Mouse (Mus musculus) liver, embryonic 14.5 days (tissue): ENCODE measurements at regions not wholly inside any gene's neighbourhood (a gene's known extent, or its start where the extent isn't known, plus 50 kb on each side); places are given as distances from the start of the nearest gene placed in this dataset.

Experiments used
- ATAC-seq: fragments of 200-750 bp; cut with Nextera tagmentation; 2 replicates; pipeline ENCODE4 v1.8.0; 2017; ENCODE audit warnings: moderate number of reproducible peaks, mild to moderate bottlenecking, moderate library complexity; ENCODE audit not compliant: insufficient read depth
- DNase-seq, 3 experiments: peaks; one replicate each; pipeline ENCODE4 v3.0.0-alpha.2; 2012 to 2013; ENCODE audit warnings: low read depth in 3 of 3, low spot score in 3 of 3
- H3K27ac ChIP-seq: fragments of 300-500 bp; sonication (generic); 2 replicates; pipeline ENCODE4 v1.5.1; 2014; ENCODE audit warnings: moderate library complexity, mild to moderate bottlenecking, control low read depth, inconsistent platforms
- H3K27me3 ChIP-seq: fragments of 300-500 bp; sonication (generic); 2 replicates; pipeline ENCODE4 v1.6.1; 2014; ENCODE audit warnings: mild to moderate bottlenecking, low read length, moderate library complexity; ENCODE audit not compliant: control insufficient read depth, insufficient read depth
- H3K36me3 ChIP-seq: fragments of 300-500 bp; sonication (generic); replicated peaks from 2 replicates; pipeline ENCODE4 v1.6.1; 2014; ENCODE audit warnings: low read depth; ENCODE audit not compliant: control insufficient read depth, insufficient read depth
- H3K4me1 ChIP-seq, 2 experiments: fragments of 200-500 bp in 1 of 2; fragments of 300-500 bp in 1 of 2; sonication (generic) in 1 of 2; replicated peaks; 2 replicates each; pipeline ENCODE4 v1.6.1; 2012 to 2014; ENCODE audit warnings: antibody characterized with exemption in 1 of 2, inconsistent platforms in 1 of 2, low read length in 1 of 2; ENCODE audit not compliant: control insufficient read depth in 2 of 2, insufficient read depth in 2 of 2
- H3K4me2 ChIP-seq: fragments of 300-500 bp; sonication (generic); 2 replicates; pipeline ENCODE4 v1.6.1; 2014; ENCODE audit warnings: low read depth, mild to moderate bottlenecking, control low read depth, moderate library complexity
- H3K4me3 ChIP-seq, 2 experiments: fragments of 200-500 bp in 1 of 2; fragments of 300-500 bp in 1 of 2; sonication (generic) in 1 of 2; 2 replicates each; pipeline ENCODE4 v1.5.1; 2012 to 2014; ENCODE audit warnings: low read depth in 2 of 2, low read length in 2 of 2, mild to moderate bottlenecking in 2 of 2, control low read depth in 1 of 2, inconsistent platforms in 1 of 2, moderate library complexity in 1 of 2; ENCODE audit not compliant: insufficient read depth in 1 of 2
- H3K9ac ChIP-seq: fragments of 300-500 bp; sonication (generic); replicated peaks from 2 replicates; pipeline ENCODE4 v1.6.1; 2014; ENCODE audit warnings: mild to moderate bottlenecking, control low read depth, moderate library complexity
- H3K9me3 ChIP-seq: fragments of 300-500 bp; sonication (generic); 2 replicates; pipeline ENCODE4 v1.6.1; 2016; ENCODE audit warnings: low read length, mixed read lengths; ENCODE audit not compliant: control insufficient read depth
- CTCF ChIP-seq: IDR thresholded peaks from 2 replicates; pipeline ENCODE4 v1.5.1; 2016; ENCODE audit warnings: antibody characterized with exemption, low read depth, control low read depth
- EP300 ChIP-seq: IDR thresholded peaks from 2 replicates; pipeline ENCODE4 v1.6.1; 2016; ENCODE audit warnings: antibody characterized with exemption, low read depth
- WGBS: fragments of 180-500 bp; shearing (Covaris S2); extraction: QIAGEN DNeasy Blood & Tissue Kit; methylation state at CpG from one replicate; pipeline ENCODE4 v1.1.7; 2014; ENCODE audit not compliant: insufficient replicate concordance; 5-methylcytosine and 5-hydroxymethylcytosine counted together

DNA sequence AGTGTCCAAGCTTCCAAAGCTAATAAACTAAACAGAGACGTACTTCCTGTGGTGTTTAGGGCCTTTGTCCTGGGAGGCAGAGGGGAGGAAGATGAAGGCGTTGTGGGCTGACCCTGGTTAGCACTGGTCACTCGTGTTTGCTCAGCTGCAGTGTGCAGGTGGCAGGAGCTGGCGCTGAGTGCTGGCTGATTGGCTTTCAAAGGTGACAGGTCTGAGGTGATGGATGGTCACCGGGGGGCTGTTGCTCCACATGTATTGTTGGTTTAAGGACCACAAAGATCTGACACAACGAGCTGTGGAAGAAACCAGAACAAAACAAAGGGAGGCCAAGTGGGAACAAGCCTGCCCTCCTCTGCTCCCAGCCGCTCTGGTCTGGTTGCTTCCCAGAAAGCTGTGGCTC is 320.1 kb downstream of the Rps24 start:
- ATAC-seq (no peak), DNase-seq (no peak)
- H3K4me2 ChIP-seq: no peak overlapping the region
- TF ChIP-seq CTCF: no peak
- no peak for TF ChIP-seq EP300
- 22% methylated on average over 7 of the region's 7 CpGs for WGBS
- H3K4me3 ChIP-seq: no peak overlapping the region
- no peaks in the 10 kb centered on the region for H3K27me3 ChIP-seq
- no peak overlapping the region for H3K27ac ChIP-seq
- no peaks in the 10 kb centered on the region for H3K9me3 ChIP-seq
- no peaks in the 10 kb centered on the region for H3K4me1 ChIP-seq
- H3K9ac ChIP-seq: no peak overlapping the region
- H3K36me3 ChIP-seq: no peaks in the 10 kb centered on the region

DNA sequence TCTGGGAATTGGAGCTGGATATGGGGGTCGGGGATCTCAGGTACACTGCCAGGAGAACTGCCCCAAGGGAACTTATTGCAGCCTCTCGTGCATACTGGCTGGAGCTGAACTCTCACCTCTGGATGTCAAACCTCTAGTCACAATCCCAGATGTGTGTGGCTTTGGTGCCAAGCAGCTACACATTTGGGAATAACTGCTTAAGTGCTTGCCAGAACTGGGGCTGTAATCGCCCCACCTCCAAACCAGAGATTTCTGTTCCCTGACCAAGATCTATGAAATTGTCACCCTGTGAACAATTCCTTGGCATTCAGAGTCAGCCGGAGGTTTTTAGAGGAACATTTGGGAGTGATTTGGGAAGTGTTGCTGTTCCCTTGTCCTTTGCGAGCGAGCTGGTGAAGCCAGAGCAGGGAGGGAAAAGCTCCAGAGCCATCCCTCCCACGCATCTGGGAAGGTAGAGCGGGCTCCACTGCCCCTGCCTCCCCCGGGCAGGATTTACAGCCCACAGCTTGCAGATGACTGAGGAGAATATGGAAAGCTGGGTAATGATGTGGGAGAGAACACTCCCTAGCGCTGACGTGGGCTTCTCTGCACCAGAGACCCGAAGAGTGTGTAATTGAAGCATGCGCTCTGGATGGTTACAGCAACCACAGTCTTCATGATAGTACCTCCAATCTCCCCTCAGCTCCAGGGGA is 336.1 kb downstream of the Rps24 start:
- 62% methylated on average over 13 of the region's 13 CpGs for WGBS
- TF ChIP-seq EP300 (no peak), CTCF (no peak)
- DNase-seq: no peak

DNA sequence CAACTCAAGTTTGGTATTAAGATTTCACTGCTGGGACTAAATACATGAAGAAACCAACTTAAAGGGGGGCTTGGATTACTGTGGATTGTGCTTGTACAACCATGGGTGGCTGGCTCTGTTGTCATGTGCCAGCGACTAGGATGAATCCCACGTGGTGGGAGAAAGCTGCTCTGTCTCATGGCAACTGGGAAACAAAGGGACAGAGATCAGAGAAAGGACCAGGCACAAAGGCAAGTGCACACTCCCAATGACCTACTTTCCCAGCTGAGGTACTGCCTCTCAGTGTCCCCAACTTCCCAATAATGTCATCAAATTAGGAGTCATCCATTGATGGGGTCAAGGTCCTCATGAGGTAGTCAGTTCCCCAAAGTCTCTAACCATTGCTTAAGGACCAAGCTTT is 337.4 kb downstream of the Rps24 start:
- 56% methylated on average over 2 of the region's 2 CpGs for WGBS
- H3K27ac ChIP-seq: no peak overlapping the region
- no peak overlapping the region for H3K4me2 ChIP-seq
- ATAC-seq: no peak
- H3K9me3 ChIP-seq: no peaks in the 10 kb centered on the region
- H3K27me3 ChIP-seq: no peaks in the 10 kb centered on the region
- TF ChIP-seq EP300 (no peak), CTCF (no peak)
- H3K4me1 ChIP-seq: no peaks in the 10 kb centered on the region
- no peak overlapping the region for H3K9ac ChIP-seq
- H3K36me3 ChIP-seq: no peaks in the 10 kb centered on the region
- no peak overlapping the region for H3K4me3 ChIP-seq
- DNase-seq: no peak

More for the DNA sequence above, 336.1 kb downstream of the Rps24 start:
- no peaks in the 10 kb centered on the region for H3K4me1 ChIP-seq
- H3K27me3 ChIP-seq: no peaks in the 10 kb centered on the region
- no peak overlapping the region for H3K9ac ChIP-seq
- no peaks in the 10 kb centered on the region for H3K9me3 ChIP-seq
- no peak overlapping the region for H3K4me2 ChIP-seq
- H3K4me3 ChIP-seq: no peak overlapping the region
- H3K27ac ChIP-seq: no peak overlapping the region
- no peaks in the 10 kb centered on the region for H3K36me3 ChIP-seq
- ATAC-seq: no peak

DNA sequence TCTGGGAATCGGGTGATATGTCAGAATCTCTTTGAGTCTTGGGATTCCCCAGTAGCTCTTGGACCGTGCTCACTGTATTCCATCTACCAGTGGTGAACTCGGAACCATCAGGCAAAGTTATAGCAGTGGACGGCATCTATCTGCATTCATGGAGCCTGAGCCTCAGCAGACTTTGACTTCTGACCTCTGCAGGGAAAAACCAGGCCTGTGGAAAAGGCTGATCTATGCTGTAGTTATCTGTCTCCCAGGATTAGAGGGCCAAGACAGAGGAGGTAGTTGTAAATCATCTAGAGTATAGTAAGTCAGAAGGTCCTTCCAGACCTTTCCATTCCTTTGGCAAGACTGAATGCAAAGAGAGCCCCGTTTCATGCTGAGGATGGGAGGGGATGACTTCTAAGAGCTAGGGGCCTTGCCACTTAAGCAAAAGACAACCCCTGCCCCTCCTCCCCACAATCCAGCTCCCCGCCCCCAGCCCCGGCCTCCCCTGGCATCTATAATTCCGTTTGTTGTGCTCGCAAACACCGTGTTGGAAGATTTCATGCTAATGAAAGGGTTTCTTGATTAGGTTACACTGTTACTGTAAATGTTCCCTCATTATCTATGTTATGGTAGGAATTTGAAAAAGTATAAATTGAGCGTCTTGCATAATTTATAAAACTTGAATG is 338.9 kb downstream of the Rps24 start:
- DNase-seq: no peak
- ATAC-seq: no peak
- Histone ChIP-seq H3K27ac (no peak overlapping the region), H3K9me3 (no peaks in the 10 kb centered on the region), H3K4me2 (no peak overlapping the region), H3K36me3 (no peaks in the 10 kb centered on the region), H3K4me1 (no peaks in the 10 kb centered on the region), H3K4me3 (no peak overlapping the region), H3K27me3 (no peaks in the 10 kb centered on the region), H3K9ac (no peak overlapping the region)
- no peak for TF ChIP-seq EP300
- WGBS: 52% methylated on average over 11 of the region's 11 CpGs

DNA sequence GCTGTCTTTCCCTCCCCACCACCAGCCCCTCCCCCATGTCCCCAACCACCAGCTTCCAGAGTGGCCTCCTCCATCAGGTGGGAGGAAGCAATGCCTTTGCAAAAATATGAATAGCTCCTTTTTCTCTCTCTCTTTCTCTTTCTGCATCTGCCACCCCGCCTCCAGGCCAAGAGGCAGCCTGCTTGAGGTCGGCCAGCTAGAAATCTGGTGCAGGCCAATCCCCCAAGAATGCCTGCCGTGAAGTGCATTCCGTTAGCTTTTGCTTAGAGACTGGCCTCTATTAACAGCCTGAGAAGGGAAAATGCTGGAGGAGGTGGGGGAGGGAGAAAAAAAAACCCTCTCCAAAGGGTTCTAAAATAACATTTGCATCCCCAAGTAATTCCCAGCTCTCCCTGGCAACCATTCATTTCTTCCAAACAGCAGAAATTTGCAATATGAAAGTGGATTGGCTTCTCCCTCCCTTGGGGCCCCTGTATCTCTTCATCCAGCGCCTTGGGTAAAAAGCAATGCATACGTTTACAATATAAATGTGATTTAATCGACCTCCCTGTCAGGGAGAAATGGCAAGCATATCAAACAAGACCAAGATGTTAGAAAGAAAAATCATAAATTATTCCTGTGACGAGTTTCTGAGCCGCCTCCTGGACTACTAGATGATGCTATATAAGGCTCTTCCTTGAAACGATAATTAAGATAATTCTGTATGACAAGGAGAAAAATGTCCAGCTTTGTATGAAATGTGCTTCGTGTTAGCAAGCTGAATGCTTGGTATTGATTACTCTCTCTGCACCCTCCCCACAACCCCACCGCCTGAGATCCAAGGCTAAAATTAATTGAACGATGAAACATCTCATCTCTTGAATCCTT is 339.8 kb downstream of the Rps24 start:
- Histone ChIP-seq H3K9me3 (no peaks in the 10 kb centered on the region), H3K36me3 (no peaks in the 10 kb centered on the region), H3K4me1 (no peaks in the 10 kb centered on the region), H3K4me3 (no peak overlapping the region), H3K9ac (no peak overlapping the region), H3K27me3 (no peaks in the 10 kb centered on the region), H3K27ac (no peak overlapping the region), H3K4me2 (no peak overlapping the region)
- ATAC-seq: no peak
- TF ChIP-seq CTCF (no peak), EP300 (no peak)
- WGBS: 46% methylated on average over 13 of the region's 13 CpGs
- no peak for DNase-seq
